Mouse (Mus musculus) T-helper 17 cell (primary cell): ENCODE measurements around the gene Nek6.

ENCODE experiments used
- in situ Hi-C, 2 experiments: fragments of 300-600 bp; cut with MboI, MseI; formaldehyde crosslinking; loops; 1 replicate in 1 of 2; 2 replicates in 1 of 2; pipeline ENCODE4 v1.15.1; 2025; ENCODE audit warnings: high pct_unique_total_duplicates in 2 of 2

Nek6 gene

GRCm38 (mm10) chr2:38621076-38621475 is 109.6 kb downstream of the Nek6 start:
- in situ Hi-C loops, result no loop called here

GRCm38 (mm10) chr2:38621610-38622021 is 110.2 kb downstream of the Nek6 start:
- in situ Hi-C loops, result no loop called here

- in situ Hi-C loops, result no loop called here
Observed at GRCm38 (mm10) chr2:38623411-38623810, 112.0 kb downstream of the Nek6 start.

GRCm38 (mm10) chr2:38623821-38624590 is 112.6 kb downstream of the Nek6 start:
- in situ Hi-C loops, result no loop called here

- in situ Hi-C loops, result no loop called here
Observed at GRCm38 (mm10) chr2:38628801-38629200, 117.4 kb downstream of the Nek6 start.

- in situ Hi-C loops, result no loop called here
Observed at GRCm38 (mm10) chr2:38629451-38629850, 118.0 kb downstream of the Nek6 start.

- in situ Hi-C loops, result no loop called here
Observed at GRCm38 (mm10) chr2:38630574-38630973, 119.1 kb downstream of the Nek6 start.

- in situ Hi-C loops, result no loop called here
Observed at GRCm38 (mm10) chr2:38637716-38638267, 126.3 kb downstream of the Nek6 start.

GRCm38 (mm10) chr2:38641761-38642160 is 130.3 kb downstream of the Nek6 start:
- in situ Hi-C loops, result no loop called here

- in situ Hi-C loops, result no loop called here
Observed at GRCm38 (mm10) chr2:38643625-38644427, 132.4 kb downstream of the Nek6 start, which contains the start of gene Psmb7. Gene Psmb7, minus strand, starts transcription at chr2:38644087.
